Mouse (Mus musculus) testis, adult 10 weeks (tissue): Measurements from ENCODE around the gene Dtx1. TPM values are rescaled to one million over a fixed set of nuclear protein-coding genes. Genes with fewer than 3 reads are reported as not detected.

Experiments
- polyA plus RNA-seq: library from polyadenylated mRNA; stranded (reverse); fragments of 350-450 nt; fragmentation: Illumina TruSeq; extraction: RNeasy Lipid Tissue Mini Kit (QIAGEN cat#74804); gene quantifications from one replicate; pipeline ENCODE4 v1.2.3, GENCODE M21; 2014; ENCODE audit warnings: low read depth, low replicate concordance

Gene Dtx1
- polyA plus RNA-seq, result 1.8 TPM

GRCm38 (mm10) chr5:120711827-120712226 lies at the start of gene Dtx1:
Gene Dtx1 (minus strand): TSS chr5:120711927.

GRCm38 (mm10) chr5:120749688-120750087 lies 38.0 kb upstream of the Dtx1 start, which contains the start of gene Oas2:
Gene Oas2 (minus strand): TSS chr5:120749853.

GRCm38 (mm10) chr5:120648569-120649373 lies 63.0 kb downstream of the Dtx1 start, which contains the start of gene Rasal1:
Gene Rasal1 (plus strand): TSS chr5:120648812.

GRCm38 (mm10) chr5:120634131-120634530 lies 77.6 kb downstream of the Dtx1 start, which contains the start of gene Cfap73:
Gene Cfap73 (minus strand): TSS chr5:120634235.

Other genes starting within 250 kb of the Dtx1 start
- not detected for gene Sdsl, start 239.1 kb downstream of the Dtx1 start, polyA plus RNA-seq
- gene Sds, start 235.4 kb downstream of the Dtx1 start, polyA plus RNA-seq, result not detected
- gene Plbd2, start 208.3 kb downstream of the Dtx1 start, polyA plus RNA-seq, result 2.3 TPM
- not detected for gene Slc8b1, start 200.8 kb downstream of the Dtx1 start, polyA plus RNA-seq
- 1.5 TPM for gene Tpcn1, start 123.3 kb downstream of the Dtx1 start, polyA plus RNA-seq
- gene Iqcd, start 122.9 kb downstream of the Dtx1 start, polyA plus RNA-seq, result 6.5 TPM
- not detected for gene Rita1, start 99.3 kb downstream of the Dtx1 start, polyA plus RNA-seq
- 0.50 TPM for gene Ddx54, start 99.2 kb downstream of the Dtx1 start, polyA plus RNA-seq
- gene Cfap73, start 77.7 kb downstream of the Dtx1 start, polyA plus RNA-seq, result not detected
- 0.20 TPM for gene Rasal1, start 63.1 kb downstream of the Dtx1 start, polyA plus RNA-seq
- 0.43 TPM for gene Oas2, start 37.9 kb upstream of the Dtx1 start, polyA plus RNA-seq
- gene Oas3, start 65.7 kb upstream of the Dtx1 start, polyA plus RNA-seq, result not detected
- not detected for gene Oas1e, start 83.6 kb upstream of the Dtx1 start, polyA plus RNA-seq
- 0.08 TPM for gene Oas1c, start 100.6 kb upstream of the Dtx1 start, polyA plus RNA-seq
- not detected for gene Oas1f, start 135.4 kb upstream of the Dtx1 start, polyA plus RNA-seq
- gene Oas1h, start 149.5 kb upstream of the Dtx1 start, polyA plus RNA-seq, result not detected
- not detected for gene Oas1g, start 175.7 kb upstream of the Dtx1 start, polyA plus RNA-seq
- 0.11 TPM for gene Oas1a, start 195.6 kb upstream of the Dtx1 start, polyA plus RNA-seq
- not detected for gene Oas1d, start 202.6 kb upstream of the Dtx1 start, polyA plus RNA-seq